Mouse (Mus musculus) liver, embryonic 16.5 days (tissue): ENCODE measurements at regions not wholly inside any gene's neighbourhood (a gene's known extent, or its start where the extent isn't known, plus 50 kb on each side); places are given as distances from the start of the nearest gene placed in this dataset.

ENCODE experiments used
- ATAC-seq: fragments of 200-750 bp; cut with Nextera tagmentation; 2 replicates; pipeline ENCODE4 v1.8.0; 2017; ENCODE audit warnings: low read depth, mild to moderate bottlenecking, moderate number of reproducible peaks, moderate library complexity
- H3K27ac ChIP-seq: fragments of 300-500 bp; sonication (generic); 2 replicates; pipeline ENCODE4 v1.5.1; 2014; ENCODE audit warnings: mild to moderate bottlenecking, low read length
- H3K27me3 ChIP-seq: fragments of 300-500 bp; sonication (generic); 2 replicates; pipeline ENCODE4 v1.6.1; 2014; ENCODE audit warnings: low read depth, low read length, mixed read lengths; ENCODE audit not compliant: control insufficient read depth, insufficient read depth
- H3K36me3 ChIP-seq: fragments of 300-500 bp; sonication (generic); 2 replicates; pipeline ENCODE4 v1.6.1; 2014; ENCODE audit warnings: mild to moderate bottlenecking; ENCODE audit not compliant: control insufficient read depth, insufficient read depth
- H3K4me1 ChIP-seq: fragments of 300-500 bp; sonication (generic); 2 replicates; pipeline ENCODE4 v1.6.1; 2014; ENCODE audit warnings: low read depth, low read length, mixed read lengths; ENCODE audit not compliant: control insufficient read depth
- H3K4me2 ChIP-seq: fragments of 300-500 bp; sonication (generic); 2 replicates; pipeline ENCODE4 v1.6.1; 2014; ENCODE audit warnings: low read depth, low read length, mixed read lengths
- H3K4me3 ChIP-seq: fragments of 300-500 bp; sonication (generic); 2 replicates; pipeline ENCODE4 v1.5.1; 2014; ENCODE audit warnings: low read depth, mild to moderate bottlenecking, low read length
- H3K9ac ChIP-seq: fragments of 300-500 bp; sonication (generic); 2 replicates; pipeline ENCODE4 v1.6.1; 2014; ENCODE audit warnings: low read depth, low read length
- H3K9me3 ChIP-seq: fragments of 300-500 bp; sonication (generic); replicated peaks from 2 replicates; pipeline ENCODE4 v1.6.1; 2016; ENCODE audit warnings: low read length; ENCODE audit not compliant: control insufficient read depth
- WGBS: fragments of 180-500 bp; shearing (Covaris S2); extraction: QIAGEN DNeasy Blood & Tissue Kit; methylation state at CpG from one replicate; pipeline ENCODE4 v1.1.7; 2014; ENCODE audit not compliant: insufficient replicate concordance; 5-methylcytosine and 5-hydroxymethylcytosine counted together

DNA sequence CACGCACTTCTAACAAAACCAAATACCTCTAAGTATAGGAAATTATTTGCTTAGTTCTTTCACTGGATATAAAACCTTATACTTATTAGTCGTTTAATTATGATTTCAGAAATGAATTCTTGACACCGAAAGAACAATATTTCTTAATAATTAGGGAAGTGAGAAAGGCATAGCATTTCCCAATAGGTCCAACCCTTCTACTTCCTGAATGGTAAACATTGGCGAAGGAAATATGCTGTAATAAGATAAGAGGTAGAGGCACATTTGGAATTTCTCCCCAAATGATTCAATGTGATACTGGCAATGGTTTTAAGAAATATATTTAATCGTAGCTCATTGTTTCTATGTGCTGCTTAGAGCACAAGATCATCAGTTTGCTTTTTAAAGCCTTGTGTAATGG lies 464.5 kb upstream of the Ptger4 start:
- H3K36me3 ChIP-seq: no peaks in the 10 kb centered on the region
- H3K27me3 ChIP-seq: no peaks in the 10 kb centered on the region
- ATAC-seq: no peak
- H3K4me1 ChIP-seq: no peaks in the 10 kb centered on the region
- WGBS: 40% methylated on average over 5 of the region's 5 CpGs
- H3K4me2 ChIP-seq: no peak overlapping the region
- no peak overlapping the region for H3K4me3 ChIP-seq
- H3K27ac ChIP-seq: no peak overlapping the region
- no peaks in the 10 kb centered on the region for H3K9me3 ChIP-seq
- H3K9ac ChIP-seq: no peak overlapping the region

DNA sequence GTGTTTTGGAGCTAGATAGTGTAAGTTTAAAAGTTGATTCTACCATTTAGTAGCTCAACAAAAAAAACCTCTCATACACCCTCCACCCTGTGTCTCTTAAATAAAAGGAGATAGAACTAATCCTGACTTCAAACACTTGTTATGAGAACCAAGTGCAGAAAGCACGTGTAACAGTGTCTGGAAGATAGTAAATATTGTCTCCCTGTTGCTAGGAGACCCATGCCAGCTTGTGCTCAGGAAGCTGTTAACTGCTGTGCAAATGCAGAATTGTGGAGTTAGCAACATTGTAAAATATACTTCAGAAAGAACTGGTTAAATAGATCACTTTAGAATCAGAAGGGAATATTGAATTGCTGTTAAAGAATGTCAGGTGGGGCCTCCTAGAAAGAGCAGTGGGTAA lies 496.7 kb upstream of the Ptger4 start:
- Histone ChIP-seq H3K36me3 (no peaks in the 10 kb centered on the region), H3K9me3 (no peaks in the 10 kb centered on the region), H3K27me3 (no peaks in the 10 kb centered on the region), H3K4me1 (no peaks in the 10 kb centered on the region), H3K4me2 (no peak overlapping the region), H3K9ac (no peak overlapping the region), H3K27ac (no peak overlapping the region), H3K4me3 (no peak overlapping the region)
- 11% methylated on average over 1 of the region's 1 CpGs for WGBS
- ATAC-seq: no peak

DNA sequence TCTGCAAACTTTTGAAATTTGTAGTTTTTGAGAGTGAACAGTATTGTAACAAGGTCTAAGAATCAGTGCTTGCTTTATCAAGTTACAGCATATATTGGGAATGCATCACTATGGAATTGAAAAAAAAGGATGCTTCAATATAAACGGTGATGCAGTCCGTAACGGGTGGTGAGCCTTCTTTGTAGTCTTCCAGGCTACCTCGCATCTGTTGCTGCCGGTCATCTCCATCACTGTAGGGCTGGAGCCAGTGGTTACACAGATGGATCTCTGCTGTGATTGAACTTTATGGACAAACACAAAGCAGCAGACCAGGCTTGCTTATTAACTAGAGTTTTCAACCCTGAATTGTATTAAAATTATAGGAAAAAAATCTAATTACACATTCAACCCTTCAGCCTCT lies 499.9 kb upstream of the Ptger4 start:
- Histone ChIP-seq H3K27me3 (no peaks in the 10 kb centered on the region), H3K27ac (no peak overlapping the region), H3K4me1 (no peaks in the 10 kb centered on the region), H3K4me3 (no peak overlapping the region), H3K9ac (no peak overlapping the region), H3K9me3 (no peaks in the 10 kb centered on the region), H3K4me2 (no peak overlapping the region), H3K36me3 (no peaks in the 10 kb centered on the region)
- ATAC-seq: no peak
- 79% methylated on average over 5 of the region's 5 CpGs for WGBS

DNA sequence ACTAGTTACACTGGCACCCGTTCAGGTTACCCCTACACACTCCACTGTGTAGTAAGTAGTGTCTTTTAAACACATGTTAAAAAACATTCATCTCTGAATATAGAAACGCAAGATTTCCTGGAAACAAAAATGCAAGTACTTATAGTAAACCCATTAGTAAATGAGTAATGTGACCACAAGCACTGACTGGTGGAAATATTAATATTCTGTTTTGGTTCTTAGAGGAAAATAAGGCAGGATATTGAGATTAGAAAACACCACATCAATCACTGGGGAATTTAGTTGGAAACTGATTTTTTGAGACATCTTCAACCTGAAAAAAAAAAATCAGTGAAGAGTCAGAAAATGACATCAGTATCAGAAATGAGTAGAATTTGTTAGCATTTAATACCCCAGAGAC lies 514.7 kb upstream of the Ptger4 start:
- no peaks in the 10 kb centered on the region for H3K36me3 ChIP-seq

DNA sequence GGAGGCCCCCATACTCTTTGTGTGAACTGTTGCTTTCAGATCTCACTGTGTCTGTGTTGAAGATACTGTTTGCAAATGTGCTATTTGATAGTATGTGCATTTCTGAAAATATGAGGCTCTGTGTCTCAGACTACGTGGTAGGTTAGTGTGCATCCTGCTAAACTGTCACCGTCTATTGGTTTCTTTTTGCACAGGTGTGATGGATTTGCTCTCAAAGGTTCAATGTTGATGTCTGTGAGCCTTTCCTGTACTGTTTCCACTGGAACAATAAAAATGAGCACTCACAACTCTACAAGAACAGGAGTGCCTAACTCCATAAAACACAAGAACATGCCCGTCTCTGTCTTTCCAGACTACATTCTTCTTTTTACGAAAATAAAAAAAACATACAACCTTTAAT lies 518.2 kb upstream of the Ptger4 start:
- no peak for ATAC-seq
- Histone ChIP-seq H3K27ac (no peak overlapping the region), H3K4me3 (no peak overlapping the region), H3K4me1 (no peaks in the 10 kb centered on the region), H3K36me3 (no peaks in the 10 kb centered on the region), H3K9me3 (no peaks in the 10 kb centered on the region), H3K9ac (no peak overlapping the region), H3K4me2 (no peak overlapping the region), H3K27me3 (no peaks in the 10 kb centered on the region)
- 70% methylated on average over 4 of the region's 4 CpGs for WGBS

More for the DNA sequence above, 514.7 kb upstream of the Ptger4 start:
- 52% methylated on average over 2 of the region's 2 CpGs for WGBS
- Histone ChIP-seq H3K9ac (no peak overlapping the region), H3K4me1 (no peaks in the 10 kb centered on the region), H3K27me3 (no peaks in the 10 kb centered on the region), H3K9me3 (no peaks in the 10 kb centered on the region), H3K27ac (no peak overlapping the region), H3K4me3 (no peak overlapping the region), H3K4me2 (no peak overlapping the region)
- ATAC-seq: no peak

DNA sequence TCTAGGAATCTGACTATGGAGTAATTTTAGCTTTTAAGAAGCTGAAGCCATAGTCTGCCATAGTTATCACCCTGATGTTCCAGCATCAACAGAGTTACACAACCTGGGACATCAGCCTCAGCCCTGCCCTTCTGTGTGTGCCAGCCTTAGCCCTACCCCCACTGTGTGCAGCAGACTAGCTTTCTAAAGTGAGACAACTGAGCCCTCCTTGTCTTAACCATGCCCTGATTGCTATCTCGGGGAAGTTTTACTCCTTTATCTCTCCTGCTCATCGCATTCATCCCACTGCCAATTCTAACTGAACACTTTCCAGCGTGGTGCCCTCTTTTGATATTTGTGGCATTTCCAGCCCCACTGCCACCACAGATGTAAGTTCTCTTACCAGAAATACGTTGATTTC lies 522.5 kb upstream of the Dab2 start:
- Histone ChIP-seq H3K4me1 (no peaks in the 10 kb centered on the region), H3K4me3 (no peak overlapping the region), H3K36me3 (no peaks in the 10 kb centered on the region), H3K27me3 (no peaks in the 10 kb centered on the region), H3K9me3 (no peaks in the 10 kb centered on the region), H3K27ac (no peak overlapping the region), H3K4me2 (no peak overlapping the region), H3K9ac (no peak overlapping the region)
- ATAC-seq: no peak
- WGBS: 54% methylated on average over 4 of the region's 4 CpGs

DNA sequence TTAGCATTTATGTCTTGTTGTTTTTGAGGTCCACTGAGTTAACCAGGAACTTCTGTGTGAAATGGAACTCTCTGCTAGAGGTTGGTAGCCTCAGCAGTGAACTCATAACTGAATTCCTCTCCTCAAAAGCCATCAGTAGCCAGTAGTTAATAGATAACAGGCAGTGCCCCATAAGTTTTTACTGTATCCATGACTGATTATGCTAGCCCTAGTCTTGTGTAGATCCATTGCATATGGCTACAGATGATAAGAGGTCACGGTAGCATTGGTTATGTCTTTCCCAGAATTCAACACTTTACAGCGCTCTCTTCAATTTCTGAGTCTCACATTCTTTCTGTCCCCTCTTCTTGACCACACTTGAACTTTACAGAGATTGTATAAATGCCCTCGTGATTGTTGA lies 499.7 kb upstream of the Dab2 start:
- WGBS: 54% methylated on average over 3 of the region's 3 CpGs
- Histone ChIP-seq H3K9me3 (no peaks in the 10 kb centered on the region), H3K36me3 (no peaks in the 10 kb centered on the region), H3K4me1 (no peaks in the 10 kb centered on the region), H3K4me2 (no peak overlapping the region), H3K27me3 (no peaks in the 10 kb centered on the region), H3K9ac (no peak overlapping the region), H3K27ac (no peak overlapping the region), H3K4me3 (no peak overlapping the region)
- ATAC-seq: peak; percentile 67

DNA sequence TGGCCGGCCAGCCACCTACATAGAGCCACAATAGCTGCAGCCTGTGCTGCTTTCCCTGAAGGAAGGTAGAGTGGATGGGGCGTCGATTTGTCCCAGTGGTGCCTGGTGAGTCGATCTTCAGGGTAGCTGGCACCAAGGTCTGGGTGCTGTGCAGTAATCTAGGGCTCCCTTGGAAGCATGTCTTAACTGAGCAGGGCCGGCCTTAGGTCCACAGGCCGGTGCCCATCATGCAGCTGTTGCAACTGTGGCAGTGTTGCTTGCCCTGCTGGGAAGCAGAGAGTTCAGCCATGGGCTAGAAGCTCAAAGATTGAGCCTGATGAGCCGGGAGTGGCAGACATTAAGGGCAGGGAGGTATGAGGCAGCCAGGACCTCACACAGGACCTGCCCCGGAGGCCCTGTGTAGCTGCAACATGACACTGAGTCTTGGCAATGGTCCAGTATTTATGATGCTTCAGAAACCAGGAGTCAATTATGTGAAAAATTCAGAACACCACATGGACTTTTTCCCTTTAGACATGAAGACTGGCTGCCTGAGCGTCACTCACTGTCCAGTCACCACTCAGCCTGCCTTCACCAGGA lies 488.3 kb upstream of the Dab2 start:
- WGBS: 65% methylated on average over 9 of the region's 9 CpGs
- H3K9me3 ChIP-seq: no peaks in the 10 kb centered on the region
- H3K9ac ChIP-seq: no peak overlapping the region
- H3K36me3 ChIP-seq: no peaks in the 10 kb centered on the region
- ATAC-seq: no peak
- no peaks in the 10 kb centered on the region for H3K27me3 ChIP-seq
- no peak overlapping the region for H3K27ac ChIP-seq
- no peaks in the 10 kb centered on the region for H3K4me1 ChIP-seq
- H3K4me2 ChIP-seq: no peak overlapping the region
- no peak overlapping the region for H3K4me3 ChIP-seq

DNA sequence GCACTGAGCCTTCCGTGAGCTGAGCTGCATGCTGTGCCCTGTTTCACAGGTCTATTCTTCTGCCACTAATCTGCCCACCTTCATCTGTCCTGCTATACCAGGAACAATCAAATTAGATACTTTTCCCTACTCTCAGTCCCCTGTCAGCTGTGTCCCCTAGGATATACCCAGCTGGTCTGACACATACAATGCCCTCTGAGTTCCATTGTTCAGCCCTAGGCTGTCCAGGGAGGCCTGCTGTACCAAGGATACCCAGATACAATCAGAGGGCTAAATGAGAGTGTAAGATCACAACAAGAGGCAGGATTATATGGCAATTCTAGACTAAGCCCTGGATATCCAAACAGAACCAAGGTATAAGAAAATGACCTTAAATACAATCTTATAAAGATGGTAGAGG lies 487.6 kb upstream of the Dab2 start:
- no peak for ATAC-seq

More for the DNA sequence above, 487.6 kb upstream of the Dab2 start:
- WGBS: 71% methylated on average over 1 of the region's 1 CpGs
- Histone ChIP-seq H3K9me3 (no peaks in the 10 kb centered on the region), H3K27ac (no peak overlapping the region), H3K36me3 (no peaks in the 10 kb centered on the region), H3K4me1 (no peaks in the 10 kb centered on the region), H3K27me3 (no peaks in the 10 kb centered on the region), H3K4me3 (no peak overlapping the region), H3K9ac (no peak overlapping the region), H3K4me2 (no peak overlapping the region)
